Mouse (Mus musculus) liver, postnatal 0 days (tissue): ENCODE measurements around the gene Mrps6.

Source experiments
- CTCF ChIP-seq: sonication (generic); IDR thresholded peaks from 2 replicates; pipeline ENCODE4 v1.5.1; 2016; ENCODE audit warnings: antibody characterized with exemption, low read depth
- EP300 ChIP-seq: IDR thresholded peaks from 2 replicates; pipeline ENCODE4 v1.6.1; 2016; ENCODE audit warnings: antibody characterized with exemption, low read depth, mild to moderate bottlenecking

DNA sequence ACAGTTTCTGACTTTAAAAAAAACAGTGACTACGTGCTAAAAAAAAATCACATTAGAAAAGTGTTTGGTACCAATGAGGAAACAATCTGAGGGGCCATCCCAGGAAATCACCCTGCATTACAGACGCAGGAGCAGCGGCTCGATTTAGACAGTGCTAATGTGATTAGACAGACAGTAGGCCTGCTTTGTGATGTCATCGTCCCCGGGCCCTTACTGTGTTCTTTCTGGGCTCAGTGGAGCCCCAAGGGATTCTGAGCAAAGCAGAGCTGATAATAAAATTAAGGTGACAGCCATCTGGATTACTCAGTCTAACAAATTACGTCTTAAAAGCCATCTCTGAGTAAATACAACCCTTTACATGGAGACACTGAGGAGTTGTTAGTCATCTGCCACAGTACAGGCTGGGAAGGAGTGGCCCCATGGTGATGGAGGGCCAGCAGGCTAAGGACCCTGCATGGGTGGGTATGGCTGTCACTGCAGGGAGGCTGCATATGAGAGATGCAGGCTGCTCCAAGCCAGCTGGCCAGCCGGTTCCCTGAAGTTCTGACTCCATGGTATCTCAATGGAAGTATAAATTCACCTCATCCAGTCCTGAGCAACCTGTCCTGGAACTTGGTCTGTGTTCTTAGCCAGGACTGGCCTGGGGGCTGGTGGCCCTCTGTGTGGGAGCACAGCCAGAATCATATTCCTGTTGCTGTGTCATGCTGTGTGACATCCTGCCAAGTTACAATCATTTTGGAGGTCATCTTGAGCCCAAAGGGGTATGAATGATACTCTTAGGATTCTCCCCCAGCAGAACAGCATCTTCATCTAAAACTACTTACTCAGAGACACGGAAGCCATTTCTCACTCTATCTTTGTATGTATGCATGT is 59.5 kb downstream of the Mrps6 start:
- TF ChIP-seq CTCF, result no peak
- no peak for TF ChIP-seq EP300
